Mouse (Mus musculus): ENCODE results near the gene Tnrc6b.
A peak's percentile ranks its signal among the peaks of the same experiment; 100 is the strongest.
"Not testable (repeated sequence)": the region's sequence is repeated elsewhere in the genome, so short reads cannot be mapped to it uniquely, and the experiment has no call there.

The Tnrc6b gene

GRCm38 (mm10) chr15:80702910-80703309 lies 8.2 kb upstream of the Tnrc6b start:
- no peak for DNase-seq

GRCm38 (mm10) chr15:80703495-80703894 lies 7.6 kb upstream of the Tnrc6b start:
- no peak for DNase-seq

- DNase-seq = peak; percentile 90
Observed at GRCm38 (mm10) chr15:80704267-80704666, 6.8 kb upstream of the Tnrc6b start.

GRCm38 (mm10) chr15:80705828-80706549 lies 5.1 kb upstream of the Tnrc6b start:
- DNase-seq = peak; percentile 90

GRCm38 (mm10) chr15:80706596-80706995 lies 4.5 kb upstream of the Tnrc6b start:
- peak; percentile 25 for DNase-seq

GRCm38 (mm10) chr15:80707088-80707487 lies 4.0 kb upstream of the Tnrc6b start:
- peak; percentile 82 for DNase-seq

GRCm38 (mm10) chr15:80709593-80709992 lies 1.5 kb upstream of the Tnrc6b start:
- DNase-seq = peak; percentile 76

GRCm38 (mm10) chr15:80710257-80710607 lies 881 bp upstream of the Tnrc6b start:
- DNase-seq = no peak

GRCm38 (mm10) chr15:80711401-80712151 lies 463 bp downstream of the Tnrc6b start:
- DNase-seq = peak; percentile 38

- DNase-seq = no peak
Observed at GRCm38 (mm10) chr15:80714299-80714698, 3.2 kb downstream of the Tnrc6b start.

- peak; percentile 24 for DNase-seq
Observed at GRCm38 (mm10) chr15:80716631-80717135, 5.6 kb downstream of the Tnrc6b start.

- DNase-seq = peak; percentile 62
Observed at GRCm38 (mm10) chr15:80717431-80717830, 6.3 kb downstream of the Tnrc6b start.

- peak; percentile 48 for DNase-seq
Observed at GRCm38 (mm10) chr15:80720249-80720648, 9.1 kb downstream of the Tnrc6b start.

- no peak for DNase-seq
Observed at GRCm38 (mm10) chr15:80721861-80722260, 10.7 kb downstream of the Tnrc6b start.

GRCm38 (mm10) chr15:80722366-80722765 lies 11.3 kb downstream of the Tnrc6b start:
- DNase-seq = no peak

GRCm38 (mm10) chr15:80729477-80729876 lies 18.4 kb downstream of the Tnrc6b start:
- no peak for DNase-seq

GRCm38 (mm10) chr15:80731043-80731442 lies 19.9 kb downstream of the Tnrc6b start:
- no peak for DNase-seq

- DNase-seq = no peak
Observed at GRCm38 (mm10) chr15:80731511-80731910, 20.4 kb downstream of the Tnrc6b start.

GRCm38 (mm10) chr15:80732266-80733030 lies 21.3 kb downstream of the Tnrc6b start:
- DNase-seq = no peak

GRCm38 (mm10) chr15:80735300-80735699 lies 24.2 kb downstream of the Tnrc6b start:
- DNase-seq = no peak

- DNase-seq = not testable (repeated sequence)
Observed at GRCm38 (mm10) chr15:80735708-80736107, 24.6 kb downstream of the Tnrc6b start.

GRCm38 (mm10) chr15:80736553-80736952 lies 25.4 kb downstream of the Tnrc6b start:
- no peak for DNase-seq

- DNase-seq = no peak
Observed at GRCm38 (mm10) chr15:80738244-80738643, 27.1 kb downstream of the Tnrc6b start.
